Mouse (Mus musculus) bone marrow macrophage, adult 2 months (primary cell): Measurements from ENCODE around the gene Helb.

ENCODE experiments used
- CTCF ChIP-seq: IDR thresholded peaks from 2 replicates; pipeline ENCODE4 v1.5.1; 2012; ENCODE audit warnings: low read depth, mild to moderate bottlenecking, low read length, moderate library complexity
- POLR2A ChIP-seq: IDR thresholded peaks from 2 replicates; pipeline ENCODE4 v1.6.1; 2012; ENCODE audit warnings: mild to moderate bottlenecking, low read depth, low read length, borderline replicate concordance

GRCm38 (mm10) chr10:120160533-120160932, 47.7 kb upstream of the Helb start:
- no peak for TF ChIP-seq CTCF
- TF ChIP-seq POLR2A = no peak
